In the genomic region with DNA sequence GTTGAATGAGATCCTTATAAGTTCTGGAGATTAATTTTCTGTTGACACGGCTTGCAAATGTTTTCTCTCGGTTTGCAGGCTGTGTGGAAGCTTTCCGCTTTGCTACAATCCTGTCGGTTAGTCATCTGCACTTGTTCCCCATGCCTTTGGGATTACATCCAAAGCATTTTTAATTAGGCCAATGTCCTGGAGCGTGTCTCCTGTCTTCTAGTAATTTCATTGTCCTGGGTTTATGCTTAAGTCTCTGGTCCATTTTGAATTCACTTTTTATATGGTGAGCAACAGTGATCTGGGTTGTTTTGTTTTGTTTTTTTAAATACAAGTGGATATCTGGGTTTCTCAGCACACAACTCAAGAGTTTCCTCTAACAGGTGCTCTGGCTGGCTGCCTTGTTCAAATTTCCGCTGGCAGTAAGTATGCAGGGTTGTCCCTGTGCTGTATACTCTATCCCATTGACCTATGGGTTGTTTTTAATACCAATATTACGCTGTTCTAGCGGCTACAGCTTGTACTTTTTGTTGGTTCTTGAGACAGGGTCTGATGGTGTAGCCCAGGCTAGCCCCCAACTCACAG, we compare ENCODE assay signal across 18 mouse cellular contexts.
DNase-seq lines count a peak whose midpoint lies in the region; ATAC-seq and TF ChIP-seq lines count a peak whose summit lies in the region.
"Had no signal": no experiment of that assay in that cellular context is flagged by ENCODE, and none has a peak within 500 bp of the region (broad histone marks: within the 10 kb centered on the region; RNA-seq: fewer than 3 reads in every experiment).

No protein-coding gene starts in this region.

- no peak overlapping the region for H3K9ac ChIP-seq in forebrain, embryonic 13.5 days
- H3K9ac ChIP-seq: forebrain, embryonic 15.5 days; kidney, embryonic 15.5 days; limb, embryonic 12.5 days; liver, embryonic 15.5 days had no signal

- TF ChIP-seq CTCF in kidney, adult 2 months (conservative IDR thresholded peaks at IDR 0.05; ENCODE audit: insufficient read depth, insufficient read length, low read depth, low read length) = no peak
- TF ChIP-seq CTCF in Patski (IDR thresholded peaks at IDR 0.05) = no peak

- CTCF ChIA-PET in Patski (lab: Charles Lee) = no interaction called here

- in situ Hi-C loops in Patski (cut with MboI; ENCODE audit: low pct_unique_long_range_greater_than_20kb) = loop anchor here (10.0 kb wide), 1 partner anchor 74 kb away; no protein-coding TSS in a partner anchor

- no peak overlapping the region for H3K4me3 ChIP-seq in kidney, adult 2 months (ENCODE audit: insufficient read depth, low read depth, low read length)
- no peak overlapping the region for H3K4me3 ChIP-seq in forebrain, embryonic 13.5 days
- H3K4me3 ChIP-seq: forebrain, embryonic 15.5 days; hindbrain, embryonic 10.5 days; kidney, embryonic 15.5 days; limb, embryonic 12.5 days; liver, embryonic 15.5 days; midbrain, embryonic 10.5 days had no signal

- no peaks in the 10 kb centered on the region for H3K27me3 ChIP-seq in kidney, adult 2 months (replicated peaks; ENCODE audit: control insufficient read depth, insufficient read depth, low read length)
- no peaks in the 10 kb centered on the region for H3K27me3 ChIP-seq in Patski
- no peaks in the 10 kb centered on the region for H3K27me3 ChIP-seq in forebrain, embryonic 13.5 days
- H3K27me3 ChIP-seq: forebrain, embryonic 15.5 days; kidney, embryonic 15.5 days; limb, embryonic 12.5 days; liver, embryonic 15.5 days had no signal

- no peak overlapping the region for H3K27ac ChIP-seq in kidney, adult 2 months (ENCODE audit: insufficient read depth, low read depth, low read length)
- H3K27ac ChIP-seq in forebrain, embryonic 13.5 days = no peak overlapping the region
- H3K27ac ChIP-seq: forebrain, embryonic 15.5 days; hindbrain, embryonic 10.5 days; limb, embryonic 12.5 days; liver, embryonic 15.5 days; midbrain, embryonic 10.5 days had no signal

- no peaks in the 10 kb centered on the region for H3K36me3 ChIP-seq in kidney, adult 2 months (ENCODE audit: control insufficient read depth, insufficient read depth, low read length)
- no peaks in the 10 kb centered on the region for H3K36me3 ChIP-seq in forebrain, embryonic 13.5 days (ENCODE audit: poor library complexity, severe bottlenecking)
- H3K36me3 ChIP-seq: forebrain, embryonic 15.5 days; hindbrain, embryonic 10.5 days; kidney, embryonic 15.5 days; liver, embryonic 15.5 days; midbrain, embryonic 10.5 days had no signal

- peak; percentile 50 for DNase-seq in kidney, adult 2 months
- no peak for DNase-seq in kidney, postnatal 10 days
- DNase-seq in MN1 (ENCODE audit: low spot score) (peak; percentile 62), Patski (ENCODE audit: low read depth, low spot score) (peak; percentile 76)
- DNase-seq in cerebellum, postnatal 14 days = peak; percentile 65 to 70
- no peak for DNase-seq in spleen, postnatal 36 days (ENCODE audit: low spot score in 2 of 2)
- DNase-seq: adrenal gland, postnatal 10 days; lung, postnatal 14 days; right cerebral cortex, postnatal 4 days; thymus, postnatal 36 days had no signal

- no peak overlapping the region for H3K4me2 ChIP-seq in forebrain, embryonic 13.5 days
- H3K4me2 ChIP-seq: forebrain, embryonic 15.5 days; kidney, embryonic 15.5 days; limb, embryonic 12.5 days; liver, embryonic 15.5 days had no signal

- H3K4me1 ChIP-seq in kidney, adult 2 months (ENCODE audit: control insufficient read depth, insufficient read depth, low read length) = peaks cover 14% of the 10 kb centered on the region
- H3K4me1 ChIP-seq in forebrain, embryonic 13.5 days = no peaks in the 10 kb centered on the region
- H3K4me1 ChIP-seq: forebrain, embryonic 15.5 days had no signal

- POLR2A ChIA-PET in Patski (lab: Charles Lee) = no interaction called here

- no peak for TF ChIP-seq POLR2A in kidney, adult 2 months (IDR thresholded peaks at IDR 0.05; ENCODE audit: low read depth, low read length)

- WGBS in kidney, adult 2 months = 60% methylated on average over 8 of the region's 8 CpGs
- WGBS in forebrain, embryonic 13.5 days = 86% methylated on average over 8 of the region's 8 CpGs

- no peaks in the 10 kb centered on the region for H3K9me3 ChIP-seq in forebrain, embryonic 13.5 days (replicated peaks)
- H3K9me3 ChIP-seq: forebrain, embryonic 15.5 days; G1E; hindbrain, embryonic 10.5 days; kidney, embryonic 15.5 days; limb, embryonic 12.5 days; liver, embryonic 15.5 days; midbrain, embryonic 10.5 days had no signal

- peak; percentile 76 for ATAC-seq in Patski
- ATAC-seq in forebrain, embryonic 13.5 days = no peak
- ATAC-seq: forebrain, embryonic 15.5 days had no signal

Comparison
In these comparisons a context has a peak if more than half of its experiments do, and no peak if none do; other contexts are left out.
1. DNase-seq: peak in kidney, adult 2 months (single experiment), MN1 (single experiment), Patski (single experiment) and cerebellum, postnatal 14 days (2 of 2); none in kidney, postnatal 10 days (single experiment) and spleen, postnatal 36 days (0 of 2).